Mouse (Mus musculus): Measurements from ENCODE around the gene Il27ra. TPM values are rescaled to one million over a fixed set of nuclear protein-coding genes. Genes with fewer than 3 reads are reported as not detected.

The Il27ra gene
- total RNA-seq, 2 experiments from 2014 or later = 1.5 to 1.6 TPM

DNA sequence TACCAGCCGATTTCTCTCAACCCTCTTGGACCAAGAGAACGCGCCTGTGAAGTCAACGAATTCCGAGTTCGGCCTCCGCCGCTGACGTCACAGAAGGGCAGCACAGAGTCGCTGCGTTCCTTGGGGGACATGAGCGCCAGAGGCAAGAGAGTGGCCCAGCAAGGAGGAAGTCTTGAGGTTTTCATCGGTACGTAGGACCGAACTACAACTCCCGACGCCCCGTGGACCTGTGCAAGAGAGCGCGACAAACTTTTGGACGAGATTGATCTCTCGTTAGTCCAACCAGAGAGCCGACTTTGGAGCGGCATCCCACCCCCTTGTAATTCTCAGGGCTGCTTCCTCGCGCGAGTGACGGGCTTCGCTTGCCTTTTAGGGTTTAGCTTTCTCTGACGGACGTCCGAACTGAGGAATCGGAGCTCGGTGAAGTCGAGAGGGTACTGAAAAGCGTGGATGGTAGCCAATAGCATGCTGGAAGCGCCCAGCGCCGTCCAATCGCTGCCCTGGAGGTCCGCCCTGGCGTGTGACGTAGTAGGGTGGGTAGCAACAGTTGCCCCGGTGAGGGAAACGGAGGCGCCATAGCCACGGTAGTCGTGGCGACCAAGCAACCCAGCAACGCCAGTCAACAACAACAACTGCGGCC lies 24.0 kb upstream of the Il27ra start, which contains the start of gene Rfx1:
Gene Rfx1 (plus strand): TSS at position 544 of the 640 bp plus-strand sequence.
- peak; percentile 99 for DNase-seq
- intact Hi-C loops (cut with DNase I) = no loop called here

DNA sequence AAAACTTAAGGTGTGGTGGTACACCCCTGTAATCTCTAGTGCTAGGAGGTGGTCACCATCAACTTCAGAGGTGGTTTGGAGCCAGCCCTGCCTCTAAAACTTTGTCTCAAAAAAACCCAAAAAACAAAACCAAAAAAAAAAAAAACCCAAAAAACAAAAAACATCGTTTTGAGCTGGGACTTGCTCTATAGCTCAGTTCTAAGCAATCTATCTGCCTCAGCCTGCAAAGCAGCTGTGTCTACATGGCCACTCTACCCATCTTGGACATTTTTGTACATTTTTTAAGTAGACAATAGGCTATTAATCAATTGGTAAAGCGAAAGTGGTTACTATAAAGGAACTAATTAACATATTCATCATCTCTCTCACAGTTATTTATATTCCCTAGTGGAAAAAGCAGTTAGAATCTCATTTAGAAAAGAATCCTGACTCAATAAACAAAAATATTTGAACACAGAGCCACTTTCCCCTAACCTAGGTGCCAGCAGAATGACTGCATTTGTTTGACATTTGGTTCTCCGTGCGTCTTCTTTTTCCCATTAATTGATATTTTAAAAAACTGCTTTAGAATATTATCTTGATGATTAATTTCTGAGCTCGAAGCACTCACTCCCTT lies 23.2 kb upstream of the Il27ra start:
- no peak for DNase-seq
- intact Hi-C loops (cut with DNase I) = no loop called here

DNA sequence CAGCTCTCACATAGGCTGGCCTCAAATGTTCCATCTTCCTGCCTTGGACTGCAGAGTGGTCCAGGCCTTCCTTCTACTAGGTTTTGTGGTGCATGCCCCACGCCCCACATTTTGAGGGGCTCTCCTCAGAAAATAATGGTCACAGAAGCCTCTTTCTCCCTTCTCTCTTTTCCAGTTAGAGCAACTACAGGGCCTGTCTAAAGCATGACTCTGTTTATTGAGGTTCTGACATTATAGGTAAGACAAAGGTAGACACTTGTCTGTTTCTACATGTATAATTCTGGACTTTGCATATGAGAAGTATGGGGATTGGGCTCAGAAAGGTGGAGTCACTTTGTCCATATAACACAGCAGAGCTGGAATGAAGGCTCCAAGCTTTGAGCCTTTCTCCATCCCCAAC lies 22.6 kb upstream of the Il27ra start, which contains the start of gene Gm10643:
Gene Gm10643 (minus strand): TSS at position 101 of the 400 bp plus-strand sequence.
- no peak for DNase-seq
- intact Hi-C loops (cut with DNase I) = no loop called here

DNA sequence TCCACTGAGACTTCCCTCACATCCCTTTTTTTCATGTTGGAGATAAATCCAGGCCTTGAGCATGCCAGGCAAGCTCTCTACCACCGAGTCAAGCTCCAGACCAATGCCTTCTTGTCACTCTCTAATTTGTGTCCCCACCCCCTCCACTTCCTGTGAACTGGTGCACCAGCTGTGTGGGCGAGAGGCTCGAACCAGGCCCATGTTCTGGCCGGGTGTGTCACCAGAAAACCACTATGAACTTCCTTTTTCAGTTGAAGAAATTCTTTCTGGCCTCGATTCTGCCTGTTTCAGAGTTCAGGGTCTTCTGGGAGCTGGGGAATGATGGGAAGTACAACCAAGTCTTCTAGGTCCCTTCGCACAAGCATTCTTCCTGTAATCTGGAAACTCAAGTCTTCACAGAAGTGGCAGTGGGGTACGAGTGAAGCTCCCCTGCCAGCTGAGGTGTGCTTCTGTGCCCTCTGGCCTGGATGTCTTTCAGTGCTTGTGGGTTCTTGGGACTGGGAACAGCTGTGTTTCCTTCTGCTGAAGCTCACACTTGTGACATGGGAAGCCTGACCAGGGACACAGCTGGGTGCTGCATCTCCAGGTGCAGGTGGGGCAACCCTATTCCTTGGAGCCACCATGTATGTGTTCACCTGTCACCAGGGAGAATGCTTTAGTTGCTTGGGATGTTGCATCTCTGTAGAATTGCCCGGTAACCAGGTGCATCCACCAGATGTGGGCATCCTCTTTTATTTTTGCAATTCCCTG lies 21.6 kb upstream of the Il27ra start:
- no peak for DNase-seq
- intact Hi-C loops (cut with DNase I) = no loop called here

DNA sequence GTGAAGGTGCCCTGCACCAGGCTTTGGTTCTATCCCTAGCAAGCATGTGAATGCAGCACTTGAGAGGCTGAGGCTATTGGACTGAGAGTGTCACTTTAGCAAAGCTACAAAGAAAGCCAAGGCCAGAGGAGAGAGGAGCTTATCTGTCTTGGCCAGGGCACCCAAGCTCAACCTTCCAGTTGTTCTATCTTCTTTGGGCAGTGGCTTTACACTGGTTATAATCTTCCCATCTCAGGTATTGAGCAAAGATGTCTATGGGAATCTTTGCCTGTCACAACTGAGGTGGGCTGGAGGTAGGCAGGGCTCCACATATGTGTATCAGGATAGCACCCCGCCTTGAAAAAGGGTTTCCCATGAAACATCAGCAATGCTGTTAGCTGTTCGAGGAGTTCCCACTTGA lies 17.9 kb upstream of the Il27ra start:
- no peak for DNase-seq
- intact Hi-C loops (cut with DNase I) = no loop called here

DNA sequence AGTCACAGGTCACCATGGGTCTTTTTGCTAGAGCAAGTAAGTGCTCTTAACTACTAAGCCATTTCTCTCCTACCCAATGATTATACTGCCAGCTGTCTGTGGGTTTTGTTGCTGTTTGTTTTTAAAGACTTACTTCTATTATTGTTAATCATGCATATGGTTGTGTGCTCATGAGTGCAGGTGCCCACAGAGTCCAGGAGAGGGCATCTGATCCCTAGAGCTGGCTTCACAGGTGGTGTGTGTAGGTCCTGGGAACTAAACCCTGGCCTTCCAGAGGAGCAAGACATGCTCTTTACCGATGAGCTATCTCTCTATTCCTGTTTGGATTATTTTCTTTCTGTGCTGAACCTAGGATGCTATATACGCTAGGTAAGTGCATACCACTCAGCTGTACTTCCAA lies 16.8 kb upstream of the Il27ra start:
- no peak for DNase-seq
- intact Hi-C loops (cut with DNase I) = no loop called here

DNA sequence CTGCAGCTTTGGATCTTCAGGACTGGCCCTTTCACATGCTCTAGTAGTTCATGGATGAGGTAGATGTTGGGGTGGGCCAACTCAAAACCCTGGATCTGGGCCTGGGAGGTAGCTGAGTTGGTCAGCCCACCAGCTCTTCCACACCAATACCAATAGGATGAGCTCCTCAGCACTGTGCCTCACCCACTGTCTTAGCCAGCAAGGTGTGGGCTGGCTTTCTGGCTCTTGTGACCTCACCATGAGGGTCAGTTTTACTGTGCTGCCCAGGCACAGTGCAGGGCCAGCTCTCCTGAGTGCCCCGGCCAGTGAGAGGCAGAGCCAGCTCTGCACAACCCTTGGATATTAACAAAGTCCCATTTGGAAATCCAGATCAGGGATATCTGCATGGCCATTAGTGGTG lies 15.4 kb upstream of the Il27ra start:
- DNase-seq = no peak
- intact Hi-C loops (cut with DNase I) = no loop called here

DNA sequence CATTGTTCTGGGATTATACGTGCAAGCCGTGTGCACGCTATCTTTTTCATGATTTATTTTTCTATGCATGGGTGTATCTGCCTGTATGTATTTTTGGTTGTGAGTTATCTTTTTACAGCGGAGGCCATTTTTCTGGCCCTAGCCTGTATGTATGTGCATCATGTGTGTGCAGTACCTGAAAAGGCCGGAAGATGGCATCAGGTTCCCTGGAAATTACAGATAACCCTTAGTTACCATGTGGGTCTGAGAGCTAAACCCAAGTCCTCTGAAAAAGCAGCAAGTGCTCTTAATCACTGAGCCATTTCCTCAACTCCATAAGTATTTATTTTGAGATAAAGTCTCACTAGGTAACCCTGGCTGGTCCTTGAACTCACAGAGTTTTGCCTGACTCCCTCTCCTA lies 10.8 kb upstream of the Il27ra start:
- intact Hi-C loops (cut with DNase I) = no loop called here

DNA sequence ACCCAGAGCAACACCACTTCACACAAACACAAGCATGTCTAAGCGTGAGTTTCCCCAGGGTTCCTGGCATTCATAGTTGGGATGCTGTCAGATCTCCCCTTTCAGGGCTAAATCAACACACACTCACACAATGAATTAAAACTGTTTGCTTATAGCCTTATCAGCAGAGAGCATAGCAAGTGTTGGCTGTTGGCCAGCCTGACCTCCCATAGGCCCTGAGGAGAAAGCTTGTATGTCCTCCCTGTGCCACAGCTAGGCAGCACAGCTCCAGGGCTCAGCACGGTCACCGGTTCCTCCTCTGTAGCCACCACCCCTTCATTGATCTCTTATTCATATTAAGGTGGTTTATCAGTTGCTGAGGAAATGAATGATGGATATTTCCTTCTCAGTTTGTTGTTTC lies 10.4 kb upstream of the Il27ra start:
- DNase-seq = no peak

More for the DNA sequence above, 10.8 kb upstream of the Il27ra start:
- DNase-seq = no peak

DNA sequence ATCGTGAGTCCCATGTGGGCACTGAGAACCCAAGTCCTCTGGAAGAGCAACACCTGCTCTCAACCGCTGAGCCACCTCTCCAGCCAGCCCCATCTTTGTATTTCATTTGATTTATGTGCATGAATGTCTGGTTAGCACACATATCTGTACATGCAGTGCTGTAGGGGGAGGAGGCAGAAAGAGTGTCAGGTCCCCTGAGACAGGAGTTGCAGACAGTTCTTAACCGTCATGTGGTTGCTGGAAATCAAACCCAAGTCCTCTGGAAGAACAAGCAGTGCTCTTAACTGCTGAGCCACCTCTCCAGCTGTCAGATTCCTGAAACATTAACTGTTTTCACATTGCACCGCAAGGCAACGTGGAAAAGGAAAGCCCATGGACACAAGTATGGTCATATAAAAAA lies 5.8 kb upstream of the Il27ra start:
- intact Hi-C loops (cut with DNase I) = no loop called here
- no peak for DNase-seq

More for the DNA sequence above, 10.4 kb upstream of the Il27ra start:
- intact Hi-C loops (cut with DNase I) = no loop called here

DNA sequence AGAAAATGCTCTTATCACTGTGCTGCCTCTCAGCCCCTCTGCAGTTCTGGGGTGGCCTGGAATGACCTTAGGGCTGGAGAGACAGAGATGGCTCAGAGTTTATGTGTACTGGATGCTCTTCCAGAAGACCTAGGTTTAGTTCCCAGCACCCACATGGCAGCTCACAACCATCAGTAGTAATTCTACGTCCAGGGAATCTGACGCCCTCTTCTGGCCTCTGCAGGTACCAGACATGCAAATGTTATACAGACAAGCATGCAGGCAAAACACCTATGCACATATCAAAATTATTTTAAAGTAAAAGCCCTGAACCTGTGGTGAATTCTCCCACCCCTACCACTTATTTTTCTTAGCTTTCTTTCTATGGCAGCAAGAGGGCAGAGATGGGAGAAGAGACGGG lies 4.1 kb upstream of the Il27ra start:
- intact Hi-C loops (cut with DNase I) = no loop called here

DNA sequence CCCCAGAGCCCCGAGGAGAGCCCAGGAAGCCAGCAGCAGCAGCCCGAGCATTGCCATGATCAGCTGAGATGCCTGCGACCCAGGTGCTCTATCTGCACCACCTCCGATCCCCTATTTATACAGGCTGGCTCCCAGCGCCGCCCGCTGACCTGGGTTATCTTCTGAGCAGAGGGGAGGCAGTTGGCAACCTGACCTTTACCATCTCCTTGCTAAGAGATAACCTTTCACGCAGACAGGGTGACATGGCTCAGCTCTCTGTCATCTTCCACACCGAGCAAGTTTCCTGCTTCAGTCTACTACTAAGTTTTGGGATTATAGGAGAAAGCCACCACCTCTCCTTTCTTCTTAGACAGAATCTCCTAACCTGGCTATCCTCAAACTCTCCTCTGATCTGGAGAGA lies 2.5 kb upstream of the Il27ra start, which contains the start of gene Rln3:
Gene Rln3 (minus strand): TSS at position 101 of the 400 bp plus-strand sequence.
- intact Hi-C loops (cut with DNase I) = no loop called here
- DNase-seq = no peak

More for the DNA sequence above, 4.1 kb upstream of the Il27ra start:
- DNase-seq = no peak

DNA sequence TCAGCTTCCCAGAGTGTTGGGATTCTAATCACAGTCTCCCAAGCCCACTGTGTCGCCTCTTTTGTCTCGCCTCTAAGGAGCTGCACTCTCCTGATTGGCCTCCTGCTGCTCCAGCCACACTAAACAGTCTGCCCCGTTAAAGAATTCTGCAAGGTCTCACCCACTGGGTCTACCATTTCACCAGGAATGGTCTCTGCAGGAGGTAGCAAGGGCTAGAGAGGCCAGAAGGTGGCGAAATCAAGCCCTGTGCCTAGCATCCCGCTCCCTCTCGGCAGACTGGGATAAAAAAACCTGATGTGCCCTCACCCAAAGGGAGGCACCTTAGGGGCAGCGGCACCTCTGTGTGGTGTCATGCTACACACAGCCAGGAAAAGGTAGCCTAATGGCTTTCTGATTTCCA lies 1.7 kb upstream of the Il27ra start:
- DNase-seq = no peak
- intact Hi-C loops (cut with DNase I) = no loop called here

DNA sequence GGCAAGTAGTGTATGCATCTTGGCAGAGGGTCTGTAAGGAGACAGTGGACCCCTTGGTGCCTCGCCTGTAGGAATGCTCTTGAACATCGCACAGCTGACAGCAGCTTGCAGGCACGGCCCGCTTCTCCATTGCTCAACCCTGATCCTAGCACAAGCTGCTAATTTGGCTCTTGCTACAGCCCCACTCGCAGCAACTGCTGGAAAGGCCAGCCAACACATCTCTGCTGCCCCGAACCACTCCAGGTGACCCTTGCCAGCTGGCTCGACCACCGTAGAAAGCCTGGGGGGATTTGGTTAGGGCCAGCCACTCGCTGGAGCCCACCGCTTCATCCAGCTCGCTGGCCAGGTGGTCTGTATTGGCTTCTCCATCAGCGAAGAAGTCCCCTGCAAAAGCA lies 556 bp upstream of the Il27ra start:
- intact Hi-C loops (cut with DNase I) = no loop called here
- DNase-seq = peak; percentile 77

DNA sequence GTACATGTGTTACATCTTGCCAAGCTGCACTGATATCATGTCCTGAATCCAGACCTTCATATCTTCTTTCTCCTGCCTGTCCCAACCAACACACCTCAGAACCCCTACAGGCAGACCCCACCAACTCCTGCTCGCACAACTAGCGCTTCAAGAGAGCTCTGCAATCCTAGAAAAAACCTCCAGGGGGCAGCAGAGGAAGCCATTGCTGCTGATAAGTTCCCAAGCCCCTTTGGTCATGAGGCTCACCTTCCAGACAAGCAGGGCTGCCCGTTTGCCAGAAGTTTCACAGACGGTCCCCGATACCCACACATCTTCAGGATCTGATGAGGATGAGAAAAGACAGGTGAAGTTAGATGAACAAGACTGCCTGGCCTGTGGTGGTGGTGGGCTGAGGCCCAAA lies 3.3 kb downstream of the Il27ra start:
- peak; percentile 82 for DNase-seq
- intact Hi-C loops (cut with DNase I) = no loop called here

DNA sequence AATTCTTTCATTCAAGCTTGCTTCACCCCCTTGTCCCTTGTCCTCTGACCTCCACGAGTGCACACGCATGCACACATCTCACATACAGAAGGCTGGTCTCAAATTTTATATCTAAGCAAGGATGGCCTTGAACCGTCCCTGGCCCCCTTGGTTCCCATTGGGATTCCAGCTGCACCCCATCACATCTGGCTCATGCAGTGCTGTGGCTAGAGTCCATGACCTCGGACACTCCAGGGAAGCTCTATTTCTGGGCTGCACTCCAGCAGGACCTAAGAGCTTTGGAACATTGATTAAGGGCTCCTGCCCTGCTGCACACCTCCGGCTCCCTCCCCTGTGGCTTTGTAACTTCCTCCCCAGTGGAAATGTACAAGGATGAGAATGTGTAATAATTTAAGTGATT lies 4.4 kb downstream of the Il27ra start:
- DNase-seq = no peak
- intact Hi-C loops (cut with DNase I) = no loop called here

DNA sequence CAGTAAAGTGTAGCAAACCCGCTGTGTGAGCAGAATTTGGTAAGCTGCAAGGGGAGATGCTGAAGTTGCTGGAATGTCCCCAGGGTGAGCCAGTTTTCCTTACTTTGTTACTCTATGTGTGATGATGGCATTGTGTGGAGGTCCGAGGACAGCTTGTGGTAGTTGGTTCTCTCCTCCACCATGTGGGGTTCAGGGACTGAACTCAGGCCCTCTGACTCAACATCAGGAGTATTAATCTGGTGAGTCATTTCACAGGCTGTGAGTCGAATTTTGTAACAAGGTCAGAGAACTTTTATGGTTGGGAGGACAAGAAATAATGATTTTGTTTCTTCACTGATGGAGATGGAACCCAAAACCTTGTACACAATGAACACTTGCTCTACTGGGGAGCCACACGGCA lies 9.6 kb downstream of the Il27ra start:
- no peak for DNase-seq
- intact Hi-C loops (cut with DNase I) = no loop called here

DNA sequence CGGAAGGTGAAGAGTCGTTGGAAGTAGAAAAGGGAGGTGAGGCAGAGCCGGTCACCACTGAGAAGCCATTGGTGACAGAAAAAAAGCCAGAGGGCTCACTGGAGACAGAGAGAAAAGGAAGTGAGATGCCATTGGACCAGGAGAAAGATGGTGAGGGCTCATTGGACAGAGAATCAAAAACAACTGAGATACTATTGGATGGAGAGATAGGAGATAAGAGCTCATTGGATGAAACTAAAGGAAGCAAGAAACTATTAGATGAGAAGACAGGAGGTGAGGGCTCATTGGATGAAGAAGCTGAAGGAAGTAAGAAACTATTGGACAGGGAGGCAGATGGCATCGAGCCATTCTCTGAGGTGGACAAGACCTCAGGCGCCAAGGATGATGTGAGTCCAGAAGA lies 13.1 kb downstream of the Il27ra start:
- intact Hi-C loops (cut with DNase I) = no loop called here
- DNase-seq = no peak

DNA sequence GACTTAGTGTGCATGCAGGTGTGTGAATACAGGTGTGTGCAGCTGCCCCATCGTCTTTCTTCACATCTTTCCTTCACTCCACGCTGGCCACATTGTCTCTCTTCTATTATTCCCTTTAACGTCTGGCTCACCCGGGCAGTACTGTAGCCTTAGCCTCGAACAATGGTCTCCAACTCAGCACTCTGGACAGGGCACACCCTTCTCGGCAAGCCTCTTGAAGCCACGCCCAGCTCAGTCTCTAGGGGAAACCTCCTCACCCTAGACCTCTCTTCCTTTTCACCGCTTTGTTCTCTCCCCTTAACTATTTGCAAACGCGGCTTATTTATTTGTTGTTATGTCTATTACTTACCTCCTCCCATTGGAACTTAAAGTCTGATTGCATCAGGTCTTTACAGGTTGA lies 14.9 kb downstream of the Il27ra start:
- DNase-seq = no peak
- intact Hi-C loops (cut with DNase I) = no loop called here

DNA sequence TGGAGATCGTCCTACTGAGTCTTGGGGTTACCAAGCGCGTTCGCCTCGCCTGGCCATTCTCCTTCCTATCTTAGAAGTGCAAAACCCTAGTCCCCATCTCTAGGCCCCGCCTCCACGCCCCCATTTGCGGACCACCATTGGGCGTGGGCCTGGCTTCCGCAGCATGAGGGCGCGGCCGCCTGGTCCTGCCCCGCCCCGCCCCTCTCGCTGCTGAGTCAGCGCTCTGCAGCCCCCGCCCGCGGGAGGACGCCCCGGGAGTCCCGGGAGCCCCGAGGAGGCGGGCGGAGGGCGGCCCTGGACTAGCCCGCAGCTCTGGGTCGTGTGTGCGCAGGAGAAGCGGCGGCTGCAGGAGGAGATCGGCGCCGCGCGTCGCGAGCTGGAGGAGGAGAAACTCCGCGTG lies 16.5 kb downstream of the Il27ra start:
- intact Hi-C loops (cut with DNase I) = no loop called here
- DNase-seq = peak; percentile 51

DNA sequence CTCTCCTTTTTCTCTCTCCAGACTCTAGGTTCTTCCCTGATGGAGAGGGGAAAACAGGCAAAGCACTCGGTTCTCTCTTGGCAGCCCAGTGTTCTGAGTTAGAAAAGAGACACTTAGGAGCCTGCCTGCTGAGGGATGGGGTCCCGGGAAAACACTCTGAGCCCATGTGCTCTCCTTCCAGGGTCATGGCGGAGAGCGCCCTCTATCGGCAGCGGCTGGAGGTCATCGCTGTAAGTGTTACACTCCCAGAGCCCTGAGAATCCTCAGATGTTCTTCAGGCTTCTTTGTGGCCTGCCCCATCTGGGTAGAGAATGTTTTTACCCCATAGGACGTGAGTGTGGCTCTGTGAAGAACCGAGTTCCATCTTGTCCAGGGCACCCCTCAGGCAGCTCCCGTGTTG lies 18.2 kb downstream of the Il27ra start:
- intact Hi-C loops (cut with DNase I) = no loop called here
- peak; percentile 59 for DNase-seq

DNA sequence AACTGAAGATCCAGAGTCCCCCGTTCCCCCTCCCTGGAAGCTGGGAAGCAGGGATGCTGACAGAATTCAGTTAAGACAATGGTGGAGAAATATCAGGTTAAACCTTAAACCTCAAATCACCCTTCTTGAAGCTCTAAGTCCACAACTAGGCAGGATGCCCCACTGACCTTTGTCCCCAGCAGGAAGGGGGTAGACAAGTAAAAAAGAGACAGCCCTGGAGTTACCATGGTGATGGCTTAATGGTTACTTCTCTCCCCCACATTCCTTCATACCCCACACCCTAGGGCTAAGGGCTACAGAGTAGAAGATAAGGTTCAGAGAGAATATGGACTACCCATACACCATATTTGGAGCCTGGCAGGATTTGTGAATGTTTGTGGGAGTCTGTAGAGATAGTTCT lies 18.8 kb downstream of the Il27ra start:
- DNase-seq = no peak
- intact Hi-C loops (cut with DNase I) = no loop called here
